Mouse (Mus musculus) urinary bladder, adult 2 months (tissue): ENCODE results near the gene Snx27. TPM values are rescaled to one million over a fixed set of nuclear protein-coding genes. Genes with fewer than 3 reads are reported as not detected.
A peak's percentile ranks its signal among the peaks of the same experiment; 100 is the strongest.

Source experiments
- DNase-seq: peaks from one replicate; pipeline ENCODE4 v3.0.0; 2022; ENCODE audit warnings: low spot score
- polyA plus RNA-seq: library from polyadenylated mRNA; depleted of rRNA; stranded (reverse); fragments of >200 nt; gene quantifications from 2 replicates; pipeline ENCODE4 v1.2.3, GENCODE M21; 2012; rRNA removed

The Snx27 gene
- 20.6 and 22.3 TPM in 2 replicates for polyA plus RNA-seq

GRCm38 (mm10) chr3:94582456-94582891 lies at the start of gene Snx27:
Gene Snx27, minus strand, starts transcription at chr3:94582716.
- peak; percentile 83 for DNase-seq

DNA sequence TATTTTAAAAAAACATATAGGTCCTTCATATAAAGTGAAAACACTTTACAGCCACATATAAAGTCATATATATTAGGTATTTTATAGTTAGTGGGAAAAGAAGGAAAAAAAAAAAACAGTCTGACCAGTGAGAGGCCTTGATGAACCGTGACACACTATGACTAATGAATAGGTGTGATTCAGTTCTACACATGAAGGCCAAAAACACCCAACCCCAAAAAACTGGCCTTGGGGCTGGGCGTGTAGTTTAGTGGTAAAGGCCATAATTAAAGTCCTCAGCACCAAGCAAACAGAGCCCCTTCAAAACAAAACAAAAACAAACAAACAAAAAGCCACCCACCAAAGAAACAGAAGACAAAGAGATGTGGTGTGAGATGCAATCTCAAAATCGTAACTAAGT lies 47.4 kb upstream of the Snx27 start:
- DNase-seq = no peak

DNA sequence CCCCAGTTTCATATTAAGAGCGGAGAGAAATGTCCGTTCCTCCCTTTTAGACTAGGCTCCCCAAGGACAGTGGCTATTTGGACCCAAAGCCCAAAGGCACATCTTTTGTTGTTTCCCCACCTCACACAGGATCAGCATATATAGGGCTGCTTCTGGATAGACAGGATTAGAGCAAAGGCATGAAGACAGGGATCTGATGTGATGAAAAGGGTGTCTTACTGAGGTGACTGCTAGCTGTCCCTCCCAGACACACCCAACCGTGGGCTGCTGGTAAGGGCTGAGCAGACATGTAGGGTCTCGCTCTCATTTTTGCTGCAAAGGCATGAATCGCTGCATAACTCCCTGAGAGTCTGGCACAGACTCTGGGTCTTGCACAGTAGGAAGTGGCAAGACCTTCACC lies 46.2 kb upstream of the Snx27 start:
- no peak for DNase-seq

DNA sequence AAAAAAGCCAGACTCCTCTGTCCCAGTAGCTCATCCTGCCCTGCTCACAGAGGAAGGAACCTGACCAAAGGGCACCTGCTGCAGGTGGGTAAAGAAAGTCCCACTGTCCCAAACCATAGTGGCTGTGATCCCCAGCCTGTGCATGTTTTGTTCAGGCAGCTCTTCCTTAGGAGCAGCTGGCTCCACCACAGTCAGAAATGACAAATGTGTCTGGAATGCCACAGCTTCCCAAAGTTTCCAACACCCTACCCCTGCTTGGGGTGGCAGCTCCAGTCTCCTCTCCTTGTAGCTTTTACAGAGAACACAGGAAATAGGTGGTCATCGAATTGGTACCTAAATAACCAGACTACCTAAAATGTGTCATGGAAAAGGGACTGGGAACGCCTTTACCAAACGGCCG lies 41.8 kb upstream of the Snx27 start:
- DNase-seq = no peak

DNA sequence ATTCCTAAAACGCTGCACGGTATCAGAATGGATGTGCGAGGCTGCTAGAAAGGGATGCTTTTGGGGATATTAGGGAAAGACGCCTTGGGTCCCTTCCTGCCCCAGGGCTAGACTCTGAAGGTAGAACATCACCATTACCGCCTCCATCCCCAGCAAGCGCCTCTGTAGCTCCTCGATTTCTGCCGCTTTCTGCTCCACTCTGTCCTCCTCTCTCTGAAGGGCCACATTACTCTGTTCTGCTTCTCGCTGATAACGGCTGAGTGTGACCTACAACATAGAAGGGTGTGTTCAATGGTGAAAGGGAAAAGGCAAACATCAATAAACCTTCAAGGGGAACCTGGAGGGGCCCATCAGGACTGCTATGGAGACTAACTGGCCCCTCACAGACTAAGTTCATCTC lies 40.0 kb upstream of the Snx27 start:
- DNase-seq = no peak

DNA sequence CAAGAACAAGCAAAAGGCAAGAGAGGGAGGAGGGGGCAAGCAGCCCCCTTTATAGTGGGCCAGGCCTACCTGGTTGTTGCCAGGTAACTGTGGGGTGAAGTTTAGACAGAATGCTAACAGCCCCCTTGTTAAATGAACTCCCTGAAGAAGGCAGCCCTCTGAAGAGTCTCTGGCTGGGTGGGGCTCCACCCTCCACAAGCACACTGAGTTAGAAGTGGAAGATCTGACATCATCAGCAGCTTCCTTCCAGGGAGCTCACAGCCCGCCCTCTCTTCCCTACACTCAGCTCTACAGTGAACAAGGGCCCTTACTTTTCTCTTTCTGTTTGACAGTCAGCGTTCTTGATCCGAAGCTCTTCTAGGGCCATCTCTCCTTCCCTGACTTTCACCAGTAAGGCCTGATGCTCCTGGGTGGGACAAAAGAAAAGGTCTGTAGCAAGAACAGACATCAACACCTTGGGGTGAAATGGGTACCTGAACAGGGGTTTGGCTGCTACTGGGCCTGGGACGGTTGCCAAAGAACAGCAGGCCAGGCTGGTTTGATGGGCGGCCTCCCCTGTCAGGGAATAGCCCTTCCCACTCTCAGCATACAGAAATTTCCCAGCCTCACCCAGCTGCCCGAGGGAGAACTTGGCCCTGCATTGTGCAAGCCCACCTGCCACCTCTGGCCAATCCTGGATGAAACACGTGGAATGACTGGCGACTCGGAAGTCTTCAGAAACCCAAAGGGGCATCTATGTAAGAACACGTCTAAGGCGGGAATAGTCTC lies 39.4 kb upstream of the Snx27 start:
- no peak for DNase-seq

DNA sequence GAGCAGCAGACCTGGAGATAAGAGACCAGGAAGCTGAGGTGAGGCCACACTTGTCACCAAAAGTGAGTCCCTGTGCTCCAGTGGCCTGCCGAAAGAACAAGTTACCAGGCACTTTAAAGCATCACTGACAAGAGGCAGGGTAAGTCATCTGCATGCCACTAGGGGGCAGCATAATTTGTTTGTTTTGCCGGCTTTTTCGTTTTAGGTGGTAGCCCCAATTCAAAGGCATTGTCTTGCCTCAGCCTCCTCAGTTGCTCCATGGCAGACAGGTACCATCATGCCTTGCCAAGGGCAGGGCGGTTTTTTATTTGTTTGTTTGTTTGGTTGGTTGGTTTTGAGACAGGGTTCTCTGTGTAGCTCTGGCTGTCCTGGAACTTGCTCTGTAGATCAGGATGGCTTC lies 34.2 kb upstream of the Snx27 start:
- DNase-seq = no peak

DNA sequence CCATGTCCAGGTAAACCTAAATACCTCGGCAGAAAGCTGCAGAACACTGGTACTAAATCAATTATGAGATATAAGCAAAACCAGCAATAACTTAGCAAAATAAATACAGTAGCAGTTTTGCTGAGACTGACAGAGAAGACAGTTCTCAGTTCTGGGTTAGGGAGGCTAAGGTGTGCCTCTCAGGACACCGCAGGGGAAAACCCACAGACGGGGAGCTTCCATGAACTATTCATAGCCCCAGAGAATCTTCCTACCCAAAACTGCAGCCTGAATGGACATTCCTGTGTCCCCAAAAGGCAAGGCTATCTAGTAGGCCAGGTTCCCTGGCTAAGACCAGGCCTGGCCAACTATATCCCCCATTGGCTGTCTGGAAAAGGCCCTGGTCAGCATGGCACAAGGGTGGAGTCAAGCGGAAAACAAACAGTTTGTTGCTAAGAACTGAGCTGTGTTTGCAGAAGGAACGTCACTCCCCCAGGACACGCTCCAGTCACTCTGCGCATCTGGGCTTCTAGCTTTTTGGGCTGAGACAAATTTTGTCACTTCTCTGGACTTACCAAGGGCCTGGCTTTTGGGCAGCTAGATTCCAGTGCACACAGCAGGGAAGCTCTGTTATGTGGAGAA lies 30.9 kb upstream of the Snx27 start:
- no peak for DNase-seq

- DNase-seq = no peak
Observed at GRCm38 (mm10) chr3:94612274-94612673, 29.8 kb upstream of the Snx27 start.

DNA sequence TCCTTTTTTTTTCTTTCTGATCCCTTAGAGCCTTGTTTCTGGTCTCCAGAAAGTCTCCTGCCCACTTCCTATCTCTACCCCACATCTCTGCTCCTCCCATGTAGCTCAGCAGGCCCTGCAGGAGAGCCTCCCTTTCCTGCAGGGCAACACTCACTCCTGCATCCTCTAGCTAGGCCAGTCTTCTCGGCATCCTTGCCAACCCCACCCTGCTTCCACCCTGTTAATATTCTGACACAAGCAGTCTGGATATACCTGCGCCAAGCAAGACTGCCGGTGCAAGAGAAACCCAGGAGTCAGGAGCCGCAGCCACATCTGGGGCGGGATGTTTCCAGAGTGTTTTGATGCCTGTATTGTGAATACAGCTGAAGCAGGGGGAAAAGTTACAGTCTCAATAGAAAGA lies 29.3 kb upstream of the Snx27 start:
- DNase-seq = no peak

GRCm38 (mm10) chr3:94611343-94611742 lies 28.8 kb upstream of the Snx27 start:
- DNase-seq = no peak

DNA sequence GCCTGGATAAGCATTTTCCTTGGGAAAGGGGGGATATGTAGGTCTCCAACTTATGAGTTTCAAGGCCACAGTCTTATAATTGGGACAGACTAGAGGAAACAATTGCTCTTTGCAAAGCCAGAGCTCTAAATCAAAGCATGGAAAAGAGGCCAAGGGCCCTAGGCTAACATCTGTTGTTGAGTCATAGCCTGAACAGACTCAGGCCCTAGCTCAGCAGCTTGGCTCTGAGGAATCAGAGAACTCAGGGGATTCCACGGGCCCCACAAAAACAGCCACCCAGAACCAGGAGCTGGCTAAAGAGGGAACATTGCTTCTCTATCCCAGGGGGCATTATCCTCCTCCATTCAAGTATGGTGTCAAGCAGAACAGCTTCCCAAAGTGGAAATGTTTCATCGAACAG lies 28.1 kb upstream of the Snx27 start:
- no peak for DNase-seq

DNA sequence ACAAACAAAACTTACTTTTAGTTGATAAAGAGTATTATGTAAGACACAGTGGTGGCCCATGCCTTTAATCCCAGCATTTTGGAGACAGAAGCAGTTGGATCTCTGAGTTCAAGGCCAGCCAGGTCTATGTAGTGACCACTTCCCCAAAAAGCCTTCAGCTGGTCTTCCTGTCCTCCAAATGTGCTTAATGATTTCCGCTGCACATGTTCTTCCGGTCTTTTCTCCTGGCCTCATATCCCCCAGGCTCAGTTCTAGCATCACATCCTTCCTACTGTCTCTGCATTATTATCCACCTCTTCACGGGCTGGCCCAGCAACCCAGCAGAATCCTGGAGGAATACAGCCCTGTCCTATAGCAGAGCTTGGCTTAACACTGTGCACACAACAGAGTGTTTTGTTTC lies 27.1 kb upstream of the Snx27 start:
- DNase-seq = no peak

GRCm38 (mm10) chr3:94601959-94602358 lies 19.4 kb upstream of the Snx27 start:
- DNase-seq = no peak

GRCm38 (mm10) chr3:94597224-94597779 lies 14.8 kb upstream of the Snx27 start:
- DNase-seq = no peak

DNA sequence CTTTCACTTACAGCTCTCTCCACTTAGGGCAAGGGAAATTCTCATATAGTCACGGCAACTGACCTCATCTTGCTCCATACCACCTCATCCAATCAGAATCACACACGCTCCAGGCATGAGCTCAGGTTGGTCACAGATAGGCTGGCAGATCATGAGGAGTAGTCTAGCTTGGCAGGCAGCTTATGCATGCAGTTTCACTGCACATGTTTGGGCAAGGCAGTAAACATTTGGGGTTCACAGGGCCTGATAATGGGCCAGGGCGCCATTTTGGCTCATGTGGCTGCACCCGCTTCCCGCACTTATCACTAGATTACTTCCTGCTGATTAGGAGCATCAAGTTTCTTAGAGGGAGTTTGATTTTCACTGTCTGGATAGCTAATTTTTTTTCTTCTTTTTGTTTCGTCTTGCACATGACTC lies 13.4 kb upstream of the Snx27 start:
- no peak for DNase-seq

DNA sequence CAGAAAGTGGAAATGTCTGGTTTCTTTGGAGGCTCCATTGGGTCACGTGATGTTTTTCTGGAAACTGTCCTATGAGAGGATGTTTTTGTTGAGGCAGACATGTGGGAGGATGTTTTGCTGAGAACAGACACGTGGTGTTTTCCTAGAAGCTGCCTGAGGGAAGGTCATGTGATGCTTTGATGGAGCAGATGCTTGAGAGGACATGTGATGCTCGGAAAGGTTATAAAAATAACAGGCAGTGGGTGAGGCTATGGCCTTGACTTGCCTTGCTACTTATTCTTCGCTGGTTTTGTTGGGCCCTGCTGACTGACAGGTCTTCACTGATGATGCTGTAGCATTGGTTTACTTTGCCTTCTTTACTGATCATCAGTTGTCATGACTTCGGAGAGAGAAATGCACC lies 8.6 kb upstream of the Snx27 start:
- DNase-seq = no peak

GRCm38 (mm10) chr3:94587962-94588361 lies 5.4 kb upstream of the Snx27 start:
- no peak for DNase-seq

- DNase-seq = no peak
Observed at GRCm38 (mm10) chr3:94582944-94583343, 428 bp upstream of the Snx27 start.

DNA sequence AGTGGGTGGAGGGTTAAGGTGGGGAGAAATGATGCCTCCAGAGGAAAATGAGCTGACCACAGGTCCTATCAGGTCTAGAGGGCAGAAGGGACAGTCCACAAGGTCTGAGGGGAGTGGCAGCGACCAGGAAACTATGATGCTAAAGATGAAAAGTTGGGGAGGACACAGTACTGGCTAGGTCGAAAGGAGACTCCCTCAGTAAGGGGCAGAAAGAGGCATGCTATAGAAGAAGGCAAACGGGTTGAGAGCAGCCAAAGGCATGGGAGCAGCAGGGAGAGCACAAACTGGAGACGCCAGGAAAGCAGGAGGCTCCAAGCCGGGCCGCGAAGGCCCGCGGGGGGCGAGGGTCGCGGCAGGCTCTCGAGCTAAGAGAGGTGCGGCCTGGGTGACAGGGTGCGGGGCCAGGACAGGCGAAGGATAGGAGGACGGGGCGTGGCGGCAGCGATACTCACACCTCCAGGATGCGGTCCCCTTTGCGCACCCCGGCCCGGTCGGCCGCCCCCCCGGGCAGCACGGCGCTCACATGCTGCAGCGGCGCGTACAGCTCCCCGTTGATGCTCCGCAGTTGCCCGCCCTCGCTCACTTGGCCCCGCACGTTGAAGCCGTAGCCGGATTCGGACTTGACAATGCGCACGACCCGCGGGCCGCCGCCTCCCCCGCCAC lies 592 bp downstream of the Snx27 start:
- DNase-seq = no peak

DNA sequence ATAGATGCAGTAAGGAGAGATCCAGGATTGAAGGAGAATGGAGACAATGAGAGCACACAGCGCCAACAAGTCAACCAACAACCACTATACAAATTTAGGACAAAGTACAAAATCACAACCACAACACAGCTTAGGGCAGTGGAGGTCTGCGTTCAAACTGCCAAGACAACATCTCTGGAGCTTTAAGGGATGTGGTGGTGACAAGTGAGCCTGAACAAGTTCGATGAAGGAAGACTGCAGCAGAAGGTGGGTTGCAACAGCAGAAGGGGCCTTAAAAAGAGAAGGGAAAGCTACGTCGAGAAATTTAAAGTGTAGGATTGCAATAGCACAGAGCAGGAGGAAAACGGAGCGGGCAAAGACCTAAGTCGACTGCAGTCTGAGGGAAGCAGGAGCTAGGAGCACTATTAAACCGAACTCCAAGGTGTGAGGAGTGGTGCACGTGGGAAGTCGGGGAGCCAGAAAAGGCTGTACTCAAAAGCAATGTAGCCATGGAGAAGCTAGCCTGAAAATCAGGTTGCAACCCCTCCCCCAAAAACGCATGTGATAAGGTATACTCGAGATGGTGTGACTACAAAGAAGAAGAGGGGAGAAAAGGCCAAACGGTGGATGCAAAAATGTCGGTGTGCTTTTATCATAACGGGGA lies 1.3 kb downstream of the Snx27 start:
- DNase-seq = no peak

DNA sequence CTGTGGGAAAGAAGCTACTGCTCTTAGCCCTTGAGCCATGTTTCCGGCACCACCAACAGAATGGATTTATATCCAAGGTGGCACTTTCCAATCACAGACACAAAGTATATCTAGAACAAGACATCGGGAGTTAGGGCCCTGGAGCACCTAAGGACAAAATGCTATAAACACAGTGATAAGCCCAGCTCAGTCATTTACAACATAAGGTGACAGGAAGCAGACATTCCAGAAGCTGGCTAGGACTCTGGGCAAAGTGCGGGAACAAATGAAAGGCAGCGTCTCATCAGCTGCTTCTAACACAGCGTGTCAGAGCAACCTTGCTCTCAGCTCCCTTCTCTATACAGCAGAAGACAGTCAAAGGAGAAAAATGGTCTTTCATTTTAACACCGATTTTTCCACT lies 8.0 kb downstream of the Snx27 start:
- no peak for DNase-seq
